Mouse (Mus musculus) B cell, adult (primary cell): ENCODE data around the gene Abca12. TPM values are rescaled to one million over a fixed set of nuclear protein-coding genes. Genes with fewer than 3 reads are reported as not detected.

ENCODE experiments used
- total RNA-seq: library from RNA; stranded (reverse); gene quantifications from 4 replicates; pipeline ENCODE4 v1.2.4, GENCODE M21; 2023; ENCODE audit not compliant: inconsistent age

The Abca12 gene
- total RNA-seq, result not detected in 4 replicates

DNA sequence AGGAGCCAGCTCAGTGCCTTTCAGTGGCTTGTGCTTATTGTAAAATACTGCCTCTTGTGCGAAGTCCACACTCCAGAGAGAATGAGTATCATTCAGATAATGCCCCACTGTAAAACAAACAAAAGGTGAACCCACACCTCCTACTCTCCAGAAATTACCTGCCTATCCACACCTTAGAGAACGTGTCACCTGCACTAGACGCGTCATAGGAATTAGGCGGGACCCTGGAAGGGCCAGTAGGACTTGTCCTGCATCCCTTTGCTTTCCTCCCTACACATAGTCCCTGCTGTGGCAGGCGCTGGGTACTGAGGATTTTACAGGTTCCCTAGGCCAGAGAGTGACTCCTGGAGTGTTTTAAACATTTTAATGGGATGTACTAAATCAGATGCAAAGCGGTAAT is at the start of gene Abca12:
Gene Abca12 (minus strand): TSS at position 101 of the 400 bp plus-strand sequence.

Other genes with a start within 250 kb of the Abca12 start
- 52.1 to 63.6 TPM (median 58.2 TPM) in 4 replicates for gene Atic, start 142.2 kb upstream of the Abca12 start, total RNA-seq
- gene Fn1, start 238.3 kb upstream of the Abca12 start, total RNA-seq, result 0.60 to 1.6 TPM (median 1.2 TPM) in 4 replicates